Mouse (Mus musculus) C2C12 (cell line): ENCODE results near the gene Dnah11. TPM values are rescaled to one million over a fixed set of nuclear protein-coding genes. Genes with fewer than 3 reads are reported as not detected.

ENCODE experiments used
- H3K27me3 ChIP-seq: one replicate; pipeline ENCODE4 v1.6.1; 2011; ENCODE audit not compliant: control insufficient read depth, insufficient read depth, insufficient read length
- H3K36me3 ChIP-seq: one replicate; pipeline ENCODE4 v1.6.1; 2011; ENCODE audit not compliant: control insufficient read depth, insufficient read depth
- H3K4me3 ChIP-seq: one replicate; pipeline ENCODE4 v1.5.1; 2011; ENCODE audit warnings: mild to moderate bottlenecking, control low read depth; ENCODE audit not compliant: poor library complexity, insufficient read depth, severe bottlenecking
- H3K79me2 ChIP-seq: one replicate; pipeline ENCODE4 v1.6.1; 2011; ENCODE audit not compliant: control insufficient read depth, insufficient read depth
- H3K79me3 ChIP-seq: one replicate; pipeline ENCODE4 v1.6.1; 2011; ENCODE audit warnings: low read depth, control low read depth
- H3ac ChIP-seq: one replicate; pipeline ENCODE3; 2011; ENCODE audit warnings: low read depth; ENCODE audit not compliant: control insufficient read depth, insufficient read length
- CEBPB ChIP-seq: IDR thresholded peaks from one replicate; pipeline ENCODE4 v1.6.1; 2011; ENCODE audit warnings: low read depth, mild to moderate bottlenecking, control low read depth, moderate library complexity
- CTCF ChIP-seq: IDR thresholded peaks from one replicate; pipeline ENCODE4 v1.5.1; 2011; ENCODE audit not compliant: control insufficient read depth, insufficient read depth, insufficient read length
- FOSL1 ChIP-seq: IDR thresholded peaks from one replicate; pipeline ENCODE4 v1.8.0; 2011; ENCODE audit warnings: mild to moderate bottlenecking, low read length; ENCODE audit not compliant: poor library complexity, insufficient read depth, severe bottlenecking
- MAX ChIP-seq: IDR thresholded peaks from one replicate; pipeline ENCODE4 v1.6.1; 2011; ENCODE audit warnings: mild to moderate bottlenecking, control low read depth
- MYOD1 ChIP-seq: IDR thresholded peaks from one replicate; pipeline ENCODE4 v1.6.1; 2011; ENCODE audit warnings: low read depth; ENCODE audit not compliant: control insufficient read depth, insufficient read length
- MYOG ChIP-seq: IDR thresholded peaks from one replicate; pipeline ENCODE4 v1.6.1; 2011; ENCODE audit not compliant: control insufficient read depth, insufficient read length; ENCODE audit errors: extremely low read depth
- USF1 ChIP-seq: IDR thresholded peaks from one replicate; pipeline ENCODE4 v1.6.1; 2011; ENCODE audit warnings: low read depth, mild to moderate bottlenecking, control low read depth, moderate library complexity
- polyA plus RNA-seq: library from polyadenylated mRNA; unstranded; fragments of >200 nt; fragmentation: generic; extraction: Trizol; gene quantifications from one replicate; pipeline ENCODE4 v1.2.1, GENCODE M21; 2012; ENCODE audit warnings: missing spikeins

Dnah11 gene
- polyA plus RNA-seq, 1 experiment, result under 0.01 TPM

GRCm38 (mm10) chr12:118156986-118157385 lies 41.9 kb downstream of the Dnah11 start:
- no peak for TF ChIP-seq MAX
- no peak overlapping the region for H3K4me3 ChIP-seq
- H3K27me3 ChIP-seq, result no peaks in the 10 kb centered on the region
- H3K79me3 ChIP-seq, result no peaks in the 10 kb centered on the region
- no peaks in the 10 kb centered on the region for H3K36me3 ChIP-seq
- H3K79me2 ChIP-seq, result no peaks in the 10 kb centered on the region
- no peak overlapping the region for H3ac ChIP-seq

DNA sequence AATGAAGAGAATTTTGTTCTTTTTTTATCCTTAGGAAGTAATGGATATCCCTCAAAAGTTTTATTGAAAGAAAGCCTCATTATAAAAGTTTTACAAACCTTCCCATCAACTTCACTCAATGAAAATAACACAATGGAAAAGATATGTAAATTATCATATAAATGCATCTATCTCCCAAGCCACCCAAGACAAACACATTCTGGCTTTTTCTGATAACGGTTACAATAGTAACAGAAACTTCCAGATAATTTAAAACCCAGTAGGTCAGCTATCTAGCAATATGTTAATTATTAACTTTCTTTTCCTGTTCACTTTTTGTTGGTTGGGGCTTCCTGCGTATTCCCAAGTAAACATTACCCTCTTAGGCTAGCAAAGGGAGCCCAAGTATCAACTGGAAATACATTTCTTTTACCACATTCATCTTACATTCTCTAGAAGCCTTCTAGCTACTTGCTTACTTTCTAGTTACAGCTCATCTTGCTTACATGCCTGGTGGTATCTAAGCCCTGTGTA lies 51.3 kb downstream of the Dnah11 start:
- no peaks in the 10 kb centered on the region for H3K79me3 ChIP-seq
- H3K79me2 ChIP-seq, result no peaks in the 10 kb centered on the region
- H3K4me3 ChIP-seq, result no peak overlapping the region
- H3ac ChIP-seq, result no peak overlapping the region
- no peak for TF ChIP-seq FOSL1
- TF ChIP-seq MAX, result no peak
- TF ChIP-seq MYOD1, result no peak
- TF ChIP-seq CTCF, result no peak
- TF ChIP-seq USF1, result no peak
- TF ChIP-seq CEBPB, result no peak
- no peak for TF ChIP-seq MYOG
- no peaks in the 10 kb centered on the region for H3K27me3 ChIP-seq
- no peaks in the 10 kb centered on the region for H3K36me3 ChIP-seq

DNA sequence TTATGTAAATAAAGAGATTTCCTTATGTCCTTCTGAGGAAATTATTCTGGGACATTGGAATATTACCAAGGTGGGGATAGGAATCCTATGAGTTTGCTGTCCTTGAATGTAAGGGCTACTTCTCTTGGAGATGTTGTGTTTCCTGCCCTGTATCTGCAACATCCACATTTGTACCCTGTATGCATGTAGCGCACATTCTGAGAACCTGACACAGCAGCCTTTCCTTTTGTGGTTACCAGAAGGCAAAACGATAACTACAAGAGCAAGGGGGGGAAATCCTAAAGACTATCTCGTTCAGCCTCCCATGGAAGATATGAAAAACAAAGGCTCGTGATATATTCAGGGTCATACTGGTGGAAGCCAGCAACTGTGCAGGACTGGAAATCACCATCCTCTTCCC lies 70.7 kb downstream of the Dnah11 start:
- H3K27me3 ChIP-seq, result no peaks in the 10 kb centered on the region
- no peaks in the 10 kb centered on the region for H3K36me3 ChIP-seq
- no peak overlapping the region for H3ac ChIP-seq
- no peak for TF ChIP-seq MYOD1
- TF ChIP-seq USF1, result no peak
- no peak for TF ChIP-seq CEBPB
- TF ChIP-seq CTCF, result no peak
- TF ChIP-seq FOSL1, result no peak
- TF ChIP-seq MYOG, result no peak
- TF ChIP-seq MAX, result no peak
- no peaks in the 10 kb centered on the region for H3K79me2 ChIP-seq
- H3K4me3 ChIP-seq, result no peak overlapping the region
- no peaks in the 10 kb centered on the region for H3K79me3 ChIP-seq

DNA sequence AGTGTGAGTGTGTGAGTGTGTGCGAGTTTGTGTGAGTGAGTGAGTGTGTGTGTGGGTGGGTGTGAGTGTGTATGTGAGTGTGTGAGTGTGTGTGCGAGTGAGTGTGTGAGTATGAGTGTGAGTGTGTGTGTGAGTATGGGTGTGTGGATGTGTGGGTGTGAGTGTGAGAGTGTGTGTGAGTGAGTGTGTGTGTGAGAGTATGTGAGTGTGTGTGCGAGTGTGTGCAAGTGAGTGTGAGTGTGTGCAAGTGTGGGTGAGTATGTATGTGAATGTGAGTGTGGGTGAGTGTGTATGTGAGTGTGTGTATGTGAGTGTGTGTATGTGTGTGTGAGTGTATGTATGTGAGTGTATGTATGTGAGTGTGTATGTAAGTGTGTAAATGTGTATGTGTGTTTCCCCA lies 79.2 kb downstream of the Dnah11 start:
- no peaks in the 10 kb centered on the region for H3K79me3 ChIP-seq
- H3K4me3 ChIP-seq, result no peak overlapping the region
- H3K27me3 ChIP-seq, result no peaks in the 10 kb centered on the region
- TF ChIP-seq CTCF (no peak), MYOG (no peak), MYOD1 (no peak), CEBPB (no peak), FOSL1 (no peak), MAX (no peak), USF1 (no peak)
- no peak overlapping the region for H3ac ChIP-seq
- no peaks in the 10 kb centered on the region for H3K36me3 ChIP-seq
- no peaks in the 10 kb centered on the region for H3K79me2 ChIP-seq

DNA sequence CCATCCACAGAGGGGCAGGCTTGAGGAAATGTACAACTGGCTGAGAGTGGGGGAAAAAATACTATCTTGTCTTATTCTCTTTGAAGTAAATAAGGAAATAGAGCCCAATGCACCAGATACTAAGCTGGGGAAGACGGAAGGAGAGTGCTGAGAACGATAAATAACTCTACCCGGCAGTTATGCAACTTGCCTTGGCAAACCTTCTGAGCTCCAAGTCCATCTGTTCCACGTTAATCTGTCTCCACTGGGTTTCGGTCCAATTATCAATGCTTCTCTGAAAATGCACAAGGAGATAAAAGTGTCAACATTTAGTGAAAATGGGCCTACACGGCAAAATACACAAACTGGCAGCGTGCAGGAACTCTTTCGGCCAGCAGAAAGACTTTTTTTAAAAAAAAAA lies 86.2 kb downstream of the Dnah11 start:
- H3ac ChIP-seq, result no peak overlapping the region

DNA sequence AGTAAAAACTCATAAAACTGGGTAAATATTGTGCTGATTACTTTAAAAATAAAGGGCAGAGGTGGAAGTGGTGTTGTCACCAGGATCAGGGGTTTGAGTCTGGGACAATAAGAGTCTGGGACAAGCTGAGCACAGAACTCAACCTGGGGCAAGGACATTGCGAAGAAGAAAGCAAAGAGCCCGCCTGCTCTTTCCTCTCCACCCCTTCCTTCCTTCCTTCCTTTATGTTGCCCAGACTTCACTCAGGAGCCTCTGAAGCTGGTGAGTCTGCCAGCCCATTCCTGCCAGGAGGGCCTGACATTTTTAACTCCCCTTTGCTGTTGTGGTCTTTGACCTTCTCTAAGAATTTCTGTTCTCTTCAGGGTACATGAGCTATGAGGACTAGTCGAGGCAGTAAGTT lies 86.9 kb downstream of the Dnah11 start:
- TF ChIP-seq CEBPB, result no peak
- no peak for TF ChIP-seq USF1
- TF ChIP-seq MAX, result no peak
- TF ChIP-seq MYOG, result no peak
- no peak for TF ChIP-seq CTCF
- no peak for TF ChIP-seq FOSL1
- H3ac ChIP-seq, result no peak overlapping the region
- H3K36me3 ChIP-seq, result no peaks in the 10 kb centered on the region
- no peaks in the 10 kb centered on the region for H3K27me3 ChIP-seq
- H3K4me3 ChIP-seq, result no peak overlapping the region
- no peaks in the 10 kb centered on the region for H3K79me2 ChIP-seq
- H3K79me3 ChIP-seq, result no peaks in the 10 kb centered on the region

More for the DNA sequence above, 86.2 kb downstream of the Dnah11 start:
- Histone ChIP-seq H3K4me3 (no peak overlapping the region), H3K79me3 (no peaks in the 10 kb centered on the region), H3K27me3 (no peaks in the 10 kb centered on the region), H3K79me2 (no peaks in the 10 kb centered on the region), H3K36me3 (no peaks in the 10 kb centered on the region)
- no peak for TF ChIP-seq MYOD1
